Mouse (Mus musculus) forebrain, embryonic 15.5 days (tissue): ENCODE data around the gene Zfp667. TPM values are rescaled to one million over a fixed set of nuclear protein-coding genes. Genes with fewer than 3 reads are reported as not detected.

Source experiments
- ATAC-seq: fragments of 200-750 bp; cut with Nextera tagmentation; replicated peaks from 2 replicates; pipeline ENCODE4 v1.8.0; 2017; ENCODE audit warnings: mild to moderate bottlenecking, moderate TSS enrichment, moderate library complexity
- H3K27ac ChIP-seq: fragments of 300-500 bp; sonication (generic); replicated peaks from 2 replicates; pipeline ENCODE4 v1.5.1; 2015; ENCODE audit warnings: mild to moderate bottlenecking, inconsistent platforms
- H3K27me3 ChIP-seq: fragments of 300-500 bp; sonication (generic); 2 replicates; pipeline ENCODE4 v1.6.1; 2015; ENCODE audit warnings: inconsistent platforms
- H3K36me3 ChIP-seq: fragments of 300-500 bp; sonication (generic); 2 replicates; pipeline ENCODE4 v1.6.1; 2015; ENCODE audit warnings: mild to moderate bottlenecking, inconsistent platforms
- H3K4me1 ChIP-seq: fragments of 300-500 bp; sonication (generic); 2 replicates; pipeline ENCODE4 v1.6.1; 2015; ENCODE audit warnings: inconsistent platforms
- H3K4me2 ChIP-seq: fragments of 300-500 bp; sonication (generic); replicated peaks from 2 replicates; pipeline ENCODE4 v1.6.1; 2015; ENCODE audit warnings: mild to moderate bottlenecking, inconsistent platforms
- H3K4me3 ChIP-seq: fragments of 300-500 bp; sonication (generic); 2 replicates; pipeline ENCODE4 v1.5.1; 2015; ENCODE audit warnings: mild to moderate bottlenecking, inconsistent platforms
- H3K9ac ChIP-seq: fragments of 300-500 bp; sonication (generic); replicated peaks from 2 replicates; pipeline ENCODE4 v1.6.1; 2015; ENCODE audit warnings: mild to moderate bottlenecking, inconsistent platforms
- H3K9me3 ChIP-seq: fragments of 300-500 bp; sonication (generic); 2 replicates; pipeline ENCODE4 v1.6.1; 2016; ENCODE audit warnings: inconsistent platforms
- WGBS: fragments of 180-500 bp; shearing (Covaris S2); methylation state at CpG from one replicate; pipeline ENCODE4 v1.1.7; 2015; ENCODE audit warnings: mixed read lengths; 5-methylcytosine and 5-hydroxymethylcytosine counted together
- polyA plus RNA-seq: library from polyadenylated mRNA; unstranded; fragments of >200 nt; fragmentation: Nextera tagmentation; extraction: Ambion mirVana; gene quantifications from 2 replicates; pipeline ENCODE4 v1.2.1, GENCODE M21; 2015

Zfp667 gene
- polyA plus RNA-seq, 1 experiment from 2014 or later, result 15.8 TPM

DNA sequence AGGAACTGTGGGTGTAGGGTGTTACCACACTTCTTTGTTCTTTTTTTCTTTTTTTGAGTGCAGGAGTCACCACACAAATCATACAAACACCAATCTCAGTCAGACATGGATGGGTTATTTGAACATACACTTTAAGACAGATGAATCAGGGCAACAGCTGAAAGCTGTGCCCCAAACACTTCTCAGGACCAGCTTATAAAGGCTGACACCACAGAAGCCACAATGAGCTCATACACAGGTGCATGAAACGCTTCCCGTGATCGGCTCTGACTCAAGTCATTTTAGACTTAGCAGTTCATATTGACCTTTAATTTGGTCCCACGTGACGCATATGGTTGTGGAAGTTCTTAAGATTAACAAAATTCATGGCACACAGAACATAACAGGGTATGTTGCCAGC is 53.5 kb downstream of the Zfp667 start:
- peaks cover 4% of the 10 kb centered on the region for H3K4me1 ChIP-seq
- H3K36me3 ChIP-seq, result no peaks in the 10 kb centered on the region
- H3K27ac ChIP-seq, result no peak overlapping the region
- no peak overlapping the region for H3K4me3 ChIP-seq
- no peaks in the 10 kb centered on the region for H3K9me3 ChIP-seq
- no peak for ATAC-seq
- no peak overlapping the region for H3K9ac ChIP-seq
- 82% methylated on average over 5 of the region's 5 CpGs for WGBS
- H3K27me3 ChIP-seq, result no peaks in the 10 kb centered on the region
- H3K4me2 ChIP-seq, result no peak overlapping the region

DNA sequence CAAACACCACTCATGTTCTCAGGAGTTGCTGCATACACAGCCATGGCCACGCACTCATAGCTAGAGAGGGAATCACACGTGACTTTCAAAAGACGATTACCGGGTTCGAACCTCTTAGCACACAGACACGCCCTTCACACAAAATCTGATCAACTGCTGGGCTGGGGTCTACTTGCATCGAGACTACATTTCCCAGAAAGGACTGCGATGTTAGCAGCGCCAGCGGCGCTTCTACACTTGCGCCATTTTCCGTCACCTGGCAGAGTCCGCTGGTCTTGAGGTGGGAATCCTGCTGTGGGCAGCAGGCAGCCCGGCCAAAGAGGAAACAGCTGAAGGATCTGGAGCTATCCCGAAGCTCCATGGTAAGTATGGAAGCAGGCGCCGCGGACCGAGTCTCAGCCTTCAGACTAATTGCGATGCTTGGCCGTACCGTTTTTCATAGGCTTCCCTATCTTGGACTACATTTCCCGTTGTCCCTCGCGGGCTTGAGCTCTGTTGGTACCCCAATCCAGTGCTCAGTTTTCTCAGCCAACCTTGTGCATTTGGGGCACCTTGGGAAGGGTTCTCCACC is 57.2 kb downstream of the Zfp667 start, which contains the start of gene Gm3854:
Gm3854 (plus strand) TSS at position 259 of the 571 bp plus-strand sequence.
- H3K27ac ChIP-seq, result peak within 1 kb of the TSS; percentile 90
- peak within 1 kb of the TSS; percentile 75 for H3K4me3 ChIP-seq
- H3K4me1 ChIP-seq, result peaks cover 4% of the 10 kb centered on the region
- peak within 1 kb of the TSS; percentile 44 for H3K4me2 ChIP-seq
- WGBS, result under 1% methylated on average over 26 of the region's 26 CpGs
- H3K9ac ChIP-seq, result peak within 1 kb of the TSS; percentile 74
- ATAC-seq, result peak; percentile 95
- H3K27me3 ChIP-seq, result no peaks in the 10 kb centered on the region
- no peaks in the 10 kb centered on the region for H3K36me3 ChIP-seq
- H3K9me3 ChIP-seq, result no peaks in the 10 kb centered on the region

DNA sequence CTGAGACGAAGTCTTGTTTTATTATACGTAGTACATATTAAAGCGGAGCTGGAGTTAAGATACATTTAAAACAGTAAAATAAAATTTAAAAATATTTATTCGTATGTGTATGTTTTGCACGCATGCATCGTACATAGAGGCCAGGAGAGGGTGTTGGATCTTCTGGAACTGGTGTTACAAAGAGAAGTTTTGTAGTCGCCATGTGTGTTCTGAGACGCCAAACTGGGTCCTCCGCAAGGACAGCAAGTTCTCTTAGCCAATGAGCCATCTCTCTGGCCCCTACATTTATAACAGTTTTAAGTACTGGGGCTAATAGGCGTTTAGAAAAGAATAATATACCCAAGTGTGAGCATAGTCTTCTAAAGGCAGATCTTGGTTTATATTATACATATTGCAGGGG is 57.7 kb downstream of the Zfp667 start:
- peak overlapping the region; percentile 44 for H3K4me2 ChIP-seq
- H3K27me3 ChIP-seq, result no peaks in the 10 kb centered on the region
- peak overlapping the region; percentile 74 for H3K9ac ChIP-seq
- no peaks in the 10 kb centered on the region for H3K9me3 ChIP-seq
- H3K27ac ChIP-seq, result peak overlapping the region; percentile 90; the same call in 1 of the 2 replicates
- H3K4me1 ChIP-seq, result peaks cover 4% of the 10 kb centered on the region
- peak; percentile 47 for ATAC-seq
- 31% methylated on average over 10 of the region's 10 CpGs for WGBS
- peak overlapping the region; percentile 75 for H3K4me3 ChIP-seq
- H3K36me3 ChIP-seq, result no peaks in the 10 kb centered on the region

Other genes with a start within 250 kb of the Zfp667 start
- not detected in 2 replicates for gene Nlrp4c, start 241.4 kb upstream of the Zfp667 start, polyA plus RNA-seq
- 23.7 and 25.5 TPM in 2 replicates for gene Zfp787, start 130.6 kb upstream of the Zfp667 start, polyA plus RNA-seq
- 111 and 112 TPM in 2 replicates for gene Zfp444, start 114.4 kb upstream of the Zfp667 start, polyA plus RNA-seq
- gene Galp, start 89.5 kb upstream of the Zfp667 start, polyA plus RNA-seq, result not detected in 2 replicates
- gene Zscan5b, start 64.3 kb upstream of the Zfp667 start, polyA plus RNA-seq, result not detected in 2 replicates
- gene Epp13, start 33.9 kb upstream of the Zfp667 start, polyA plus RNA-seq, result 0.38 TPM in 1 of 2 replicates, not detected in the other
- 12.3 and 13.8 TPM in 2 replicates for gene Zfp583, start 44.7 kb downstream of the Zfp667 start, polyA plus RNA-seq
- gene Gm3854, start 57.2 kb downstream of the Zfp667 start, polyA plus RNA-seq, result 5.7 and 6.0 TPM in 2 replicates
- gene Zfp78, start 76.7 kb downstream of the Zfp667 start, polyA plus RNA-seq, result 4.5 and 4.6 TPM in 2 replicates
- gene Zfp28, start 96.7 kb downstream of the Zfp667 start, polyA plus RNA-seq, result 21.5 and 23.3 TPM in 2 replicates
- 2.6 and 3.4 TPM in 2 replicates for gene Smim17, start 112.1 kb downstream of the Zfp667 start, polyA plus RNA-seq
- 0.06 TPM in 1 of 2 replicates, not detected in the other for gene Gm20715, start 123.7 kb downstream of the Zfp667 start, polyA plus RNA-seq
- gene Olfr1344, start 152.1 kb downstream of the Zfp667 start, polyA plus RNA-seq, result not detected in 2 replicates
- gene Olfr1336, start 169.6 kb downstream of the Zfp667 start, polyA plus RNA-seq, result 0.03 TPM in 1 of 2 replicates, not detected in the other
- not detected in 2 replicates for gene Olfr1346, start 180.5 kb downstream of the Zfp667 start, polyA plus RNA-seq
- not detected in 2 replicates for gene Olfr5, start 200.4 kb downstream of the Zfp667 start, polyA plus RNA-seq
- gene Olfr1347, start 213.2 kb downstream of the Zfp667 start, polyA plus RNA-seq, result not detected in 2 replicates
- not detected in 2 replicates for gene Olfr1348, start 222.2 kb downstream of the Zfp667 start, polyA plus RNA-seq
- not detected in 2 replicates for gene Olfr1349, start 236.4 kb downstream of the Zfp667 start, polyA plus RNA-seq